Mouse (Mus musculus) midbrain, embryonic 12.5 days (tissue): Measurements from ENCODE around the gene Pctp. TPM values are rescaled to one million over a fixed set of nuclear protein-coding genes. Genes with fewer than 3 reads are reported as not detected.

Experiments
- ATAC-seq: fragments of 200-750 bp; cut with Nextera tagmentation; 2 replicates; pipeline ENCODE4 v1.8.0; 2017; ENCODE audit warnings: low read depth, moderate TSS enrichment, moderate library complexity; ENCODE audit not compliant: low FRiP score
- H3K27ac ChIP-seq: fragments of 300-500 bp; sonication (generic); replicated peaks from 2 replicates; pipeline ENCODE4 v1.5.1; 2016; ENCODE audit warnings: mild to moderate bottlenecking
- H3K27me3 ChIP-seq: fragments of 300-500 bp; sonication (generic); 2 replicates; pipeline ENCODE4 v1.6.1; 2016; ENCODE audit warnings: mild to moderate bottlenecking
- H3K36me3 ChIP-seq: fragments of 300-500 bp; sonication (generic); 2 replicates; pipeline ENCODE4 v1.6.1; 2016
- H3K4me1 ChIP-seq: fragments of 300-500 bp; sonication (generic); 2 replicates; pipeline ENCODE4 v1.6.1; 2016
- H3K4me2 ChIP-seq: fragments of 300-500 bp; sonication (generic); replicated peaks from 2 replicates; pipeline ENCODE4 v1.6.1; 2016; ENCODE audit warnings: mild to moderate bottlenecking, moderate library complexity
- H3K4me3 ChIP-seq: fragments of 300-500 bp; sonication (generic); 2 replicates; pipeline ENCODE4 v1.5.1; 2016; ENCODE audit warnings: mild to moderate bottlenecking
- H3K9ac ChIP-seq: fragments of 300-500 bp; sonication (generic); replicated peaks from 2 replicates; pipeline ENCODE4 v1.6.1; 2016; ENCODE audit warnings: mild to moderate bottlenecking, moderate library complexity
- H3K9me3 ChIP-seq: fragments of 300-500 bp; sonication (generic); 2 replicates; pipeline ENCODE4 v1.6.1; 2016; ENCODE audit warnings: mild to moderate bottlenecking
- WGBS: fragments of 180-500 bp; shearing (Covaris S2); methylation state at CpG from one replicate; pipeline ENCODE4 v1.1.7; 2016; 5-methylcytosine and 5-hydroxymethylcytosine counted together
- polyA plus RNA-seq: library from polyadenylated mRNA; unstranded; fragments of >200 nt; fragmentation: Nextera tagmentation; extraction: Ambion mirVana; gene quantifications from 2 replicates; pipeline ENCODE4 v1.2.1, GENCODE M21; 2016

The Pctp gene
- polyA plus RNA-seq, 1 experiment from 2014 or later = 8.0 TPM

DNA sequence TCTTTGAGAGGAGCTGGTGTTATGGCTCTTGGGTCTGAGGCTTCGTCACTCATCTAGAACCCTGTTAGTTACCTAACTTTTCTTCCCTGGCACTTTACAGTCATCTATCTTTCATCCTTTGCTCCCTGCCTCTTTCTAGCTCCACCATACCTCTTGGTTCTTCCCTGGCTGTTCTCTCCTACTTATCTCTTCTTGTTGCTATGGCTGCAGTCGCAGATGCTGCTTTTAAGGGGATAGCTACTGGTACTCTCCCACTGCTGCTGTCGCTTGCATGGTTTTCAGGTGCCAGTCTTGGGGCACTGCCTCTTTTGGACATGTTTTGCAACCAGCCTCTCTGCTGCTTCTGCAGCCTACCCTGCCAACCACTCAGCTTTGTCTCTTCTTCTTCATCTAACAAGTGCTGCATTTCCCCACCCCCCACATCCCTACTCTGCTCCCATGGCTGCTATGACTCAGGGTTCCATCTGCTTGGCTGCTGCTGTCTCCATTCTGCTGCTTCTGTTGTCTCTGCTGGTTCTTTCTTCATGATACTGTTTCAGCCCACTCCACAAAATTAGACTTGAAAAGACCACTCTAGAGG, 51.9 kb downstream of the Pctp start:
- Histone ChIP-seq H3K4me3 (no peak overlapping the region), H3K27ac (no peak overlapping the region), H3K27me3 (no peaks in the 10 kb centered on the region), H3K4me2 (no peak overlapping the region), H3K4me1 (peaks cover 3% of the 10 kb centered on the region; the same call in 1 of the 2 replicates), H3K9ac (no peak overlapping the region), H3K36me3 (no peaks in the 10 kb centered on the region), H3K9me3 (no peaks in the 10 kb centered on the region)
- 84% methylated on average over 3 of the region's 3 CpGs for WGBS
- no peak for ATAC-seq

DNA sequence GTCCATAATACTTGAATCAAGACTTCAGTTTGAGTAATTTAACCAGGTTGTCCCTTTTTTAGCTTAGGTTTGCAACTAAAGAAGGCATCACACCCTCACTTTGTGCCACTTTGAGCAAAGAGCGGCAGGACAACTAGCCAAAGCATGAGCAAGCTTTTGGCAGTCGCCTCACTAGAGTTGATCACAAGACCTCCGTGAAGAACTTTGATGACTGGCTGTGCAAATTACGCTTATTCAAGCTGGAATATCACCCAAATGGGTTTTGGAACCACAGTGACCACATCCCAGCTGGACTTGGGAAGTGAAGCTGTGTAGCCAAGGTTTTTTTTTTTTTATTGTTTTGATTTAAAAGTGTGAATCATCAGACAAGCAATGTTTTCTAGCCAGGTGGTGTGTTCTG, 54.9 kb downstream of the Pctp start:
- no peak overlapping the region for H3K27ac ChIP-seq
- no peaks in the 10 kb centered on the region for H3K36me3 ChIP-seq
- no peak overlapping the region for H3K4me3 ChIP-seq
- H3K4me2 ChIP-seq = no peak overlapping the region
- H3K4me1 ChIP-seq = no peaks in the 10 kb centered on the region
- no peaks in the 10 kb centered on the region for H3K9me3 ChIP-seq
- no peaks in the 10 kb centered on the region for H3K27me3 ChIP-seq
- H3K9ac ChIP-seq = no peak overlapping the region
- ATAC-seq = no peak
- WGBS = 88% methylated on average over 4 of the region's 4 CpGs

DNA sequence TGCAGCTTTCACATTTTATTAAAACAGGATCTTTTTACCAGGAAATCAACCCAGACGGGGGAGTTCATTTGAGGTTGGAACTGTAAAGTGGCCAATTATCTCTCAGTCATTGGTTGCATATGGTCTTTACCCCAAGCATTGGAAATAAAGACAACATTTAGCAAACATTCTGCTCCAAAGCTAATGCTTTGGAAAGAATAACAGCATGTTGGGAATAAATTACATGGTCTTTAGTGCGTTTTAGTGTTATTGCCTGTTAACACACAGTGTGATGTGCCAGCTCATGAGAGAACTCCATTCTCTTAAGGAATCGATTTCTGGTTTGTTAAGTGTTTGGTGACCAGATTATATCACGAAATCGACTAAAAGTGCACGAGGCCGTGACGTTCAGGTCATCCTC, 57.5 kb downstream of the Pctp start:
- WGBS = 94% methylated on average over 8 of the region's 8 CpGs
- Histone ChIP-seq H3K36me3 (no peaks in the 10 kb centered on the region), H3K27ac (no peak overlapping the region), H3K9me3 (no peaks in the 10 kb centered on the region), H3K4me2 (no peak overlapping the region), H3K4me3 (no peak overlapping the region), H3K27me3 (no peaks in the 10 kb centered on the region), H3K4me1 (no peaks in the 10 kb centered on the region), H3K9ac (no peak overlapping the region)
- ATAC-seq = no peak

DNA sequence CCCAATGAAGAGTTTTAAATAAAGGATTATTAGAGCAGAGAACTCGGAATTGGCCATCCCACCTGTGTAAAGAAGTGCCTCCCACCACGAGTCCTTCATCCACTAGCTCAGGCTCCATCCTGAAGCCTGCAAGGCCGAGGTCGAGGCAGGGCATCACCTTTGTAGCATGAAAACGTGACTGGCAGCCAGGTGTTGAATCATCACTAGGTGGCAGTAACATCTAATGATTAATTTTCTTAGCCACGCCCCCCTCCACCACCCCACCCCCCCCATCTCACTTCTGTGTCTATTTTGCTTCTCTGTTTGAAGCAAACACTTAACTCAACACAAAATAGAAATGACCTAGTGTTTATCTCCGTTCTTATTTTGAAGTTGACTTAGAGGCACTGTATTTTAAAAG, 65.5 kb downstream of the Pctp start:
- no peaks in the 10 kb centered on the region for H3K27me3 ChIP-seq
- H3K9me3 ChIP-seq = no peaks in the 10 kb centered on the region
- H3K36me3 ChIP-seq = no peaks in the 10 kb centered on the region
- no peak overlapping the region for H3K4me2 ChIP-seq
- ATAC-seq = no peak
- WGBS = 47% methylated on average over 7 of the region's 7 CpGs
- no peak overlapping the region for H3K27ac ChIP-seq
- peaks cover 9% of the 10 kb centered on the region; the same call in 1 of the 2 replicates for H3K4me1 ChIP-seq
- H3K9ac ChIP-seq = no peak overlapping the region
- H3K4me3 ChIP-seq = no peak overlapping the region

Other genes starting within 250 kb of the Pctp start
- 2.7 and 3.5 TPM in 2 replicates for gene Ankfn1, start 225.2 kb downstream of the Pctp start, polyA plus RNA-seq
- 6.0 and 8.2 TPM in 2 replicates for gene Tmem100, start 27.5 kb upstream of the Pctp start, polyA plus RNA-seq
- gene Gm45716, start 184.8 kb upstream of the Pctp start, polyA plus RNA-seq = 21.1 and 22.9 TPM in 2 replicates
- gene Mmd, start 246.6 kb upstream of the Pctp start, polyA plus RNA-seq = 62.2 and 62.8 TPM in 2 replicates